27 mouse cellular contexts compared by ENCODE assay signal in the genomic region with DNA sequence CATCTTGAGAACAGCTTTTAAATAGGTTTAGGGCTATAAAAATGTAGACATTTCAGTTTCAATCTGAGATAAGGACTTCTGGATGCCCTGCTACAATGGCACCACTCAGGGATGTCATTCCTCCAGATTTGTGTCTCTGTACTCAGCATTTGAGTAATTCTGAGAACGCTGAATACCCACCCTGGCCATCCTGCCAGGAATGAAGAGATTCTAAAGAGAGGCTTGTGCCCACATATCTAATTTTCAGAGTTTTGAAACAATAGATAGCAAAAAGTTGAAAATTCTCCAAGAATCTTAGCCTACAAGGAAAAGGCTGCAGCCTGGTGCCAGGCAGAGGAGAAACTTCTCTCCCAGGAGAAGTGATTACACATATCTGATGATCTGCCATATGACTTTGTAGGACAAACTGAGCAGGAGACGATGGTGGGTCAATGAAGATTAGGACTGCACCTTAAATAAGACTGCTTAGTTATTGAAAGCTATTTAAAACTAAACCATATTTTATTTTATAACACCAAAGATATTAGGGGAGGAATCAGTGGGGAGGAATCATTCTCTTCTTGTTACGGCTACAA. TPM values are rescaled to one million over a fixed set of nuclear protein-coding genes. Genes with fewer than 3 reads are reported as not detected.
"Had no signal": no experiment of that assay in that cellular context is flagged by ENCODE, and none has a peak within 500 bp of the region (broad histone marks: within the 10 kb centered on the region; RNA-seq: fewer than 3 reads in every experiment).

No protein-coding gene starts in this region.

- H3K27ac ChIP-seq: embryonic facial prominence, embryonic 10.5 days; embryonic facial prominence, embryonic 12.5 days; embryonic facial prominence, embryonic 13.5 days; embryonic facial prominence, embryonic 15.5 days; forebrain, embryonic 10.5 days; forebrain, embryonic 12.5 days; forebrain, embryonic 13.5 days; forebrain, embryonic 15.5 days; gastrocnemius, adult 2 months; heart, adult 2 months had no signal

- H3K4me3 ChIP-seq: embryonic facial prominence, embryonic 10.5 days; embryonic facial prominence, embryonic 12.5 days; embryonic facial prominence, embryonic 13.5 days; embryonic facial prominence, embryonic 15.5 days; erythroblast, embryonic 14.5 days; forebrain, embryonic 10.5 days; forebrain, embryonic 12.5 days; forebrain, embryonic 13.5 days; forebrain, embryonic 15.5 days; gastrocnemius, adult 2 months; heart, adult 2 months had no signal

- H3K36me3 ChIP-seq: embryonic facial prominence, embryonic 10.5 days; embryonic facial prominence, embryonic 12.5 days; embryonic facial prominence, embryonic 13.5 days; embryonic facial prominence, embryonic 15.5 days; forebrain, embryonic 10.5 days; forebrain, embryonic 12.5 days; forebrain, embryonic 15.5 days had no signal

- H3K9ac ChIP-seq: embryonic facial prominence, embryonic 12.5 days; embryonic facial prominence, embryonic 13.5 days; embryonic facial prominence, embryonic 15.5 days; forebrain, embryonic 12.5 days; forebrain, embryonic 13.5 days; forebrain, embryonic 15.5 days; forebrain, postnatal 0 days had no signal

- ATAC-seq: forebrain, embryonic 13.5 days; forebrain, embryonic 14.5 days; forebrain, embryonic 15.5 days; forebrain, embryonic 16.5 days; forebrain, postnatal 0 days had no signal

- H3K4me2 ChIP-seq: embryonic facial prominence, embryonic 12.5 days; embryonic facial prominence, embryonic 13.5 days; embryonic facial prominence, embryonic 15.5 days; forebrain, embryonic 12.5 days; forebrain, embryonic 13.5 days; forebrain, embryonic 15.5 days had no signal

- DNase-seq: cerebellum, adult 9-10 months; cerebellum, adult 9-11 months; cerebellum, postnatal 10 days; cerebellum, postnatal 14 days; cerebellum, postnatal 25 days; cerebellum, postnatal 36 days; embryo, embryonic 11 days; forebrain, postnatal 0 days; gastrocnemius, adult 2 months; gastrocnemius, postnatal 10 days; gastrocnemius, postnatal 14 days; gastrocnemius, postnatal 25 days; gastrocnemius, postnatal 36 days; heart, adult 11 months; heart, adult 18-20 months; heart, adult 2 months had no signal

- H3K9me3 ChIP-seq: embryonic facial prominence, embryonic 10.5 days; embryonic facial prominence, embryonic 12.5 days; embryonic facial prominence, embryonic 13.5 days; embryonic facial prominence, embryonic 15.5 days; forebrain, embryonic 10.5 days; forebrain, embryonic 12.5 days; forebrain, embryonic 13.5 days; forebrain, embryonic 15.5 days had no signal

- H3K4me1 ChIP-seq: embryonic facial prominence, embryonic 10.5 days; embryonic facial prominence, embryonic 12.5 days; embryonic facial prominence, embryonic 13.5 days; embryonic facial prominence, embryonic 15.5 days; forebrain, embryonic 10.5 days; forebrain, embryonic 12.5 days; forebrain, embryonic 13.5 days; forebrain, embryonic 15.5 days had no signal

- H3K27me3 ChIP-seq: embryonic facial prominence, embryonic 12.5 days; embryonic facial prominence, embryonic 13.5 days; embryonic facial prominence, embryonic 15.5 days; forebrain, embryonic 12.5 days; forebrain, embryonic 13.5 days; forebrain, embryonic 15.5 days had no signal

RNA-seq across cellular contexts. Expression of a gene that starts 32.5 kb away (rescaled TPM):
- polyA plus RNA-seq: erythroblast, embryonic 14.5 days had no signal
